Comparison of ENCODE assay signal across 27 mouse cellular contexts in the genomic region with DNA sequence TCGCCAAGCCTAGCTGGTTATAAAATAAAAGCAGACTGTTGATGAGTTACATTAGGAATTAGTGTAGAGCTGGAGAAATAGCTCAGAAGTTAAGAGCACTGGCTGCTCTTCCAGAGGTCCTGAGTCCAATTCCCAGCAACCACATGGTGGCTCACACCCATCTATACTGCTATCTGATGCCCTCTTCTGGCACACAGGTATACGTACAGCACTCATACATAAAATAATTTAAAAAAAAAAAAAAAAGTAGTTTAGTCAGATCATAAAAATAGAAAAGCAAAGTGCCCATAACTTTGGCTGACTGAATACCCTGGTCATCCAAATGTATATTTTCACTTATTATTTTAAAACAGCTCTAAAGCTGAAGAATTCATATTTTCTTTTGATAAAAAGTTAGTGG. TPM values are rescaled to one million over a fixed set of nuclear protein-coding genes. Genes with fewer than 3 reads are reported as not detected.
DNase-seq lines count a peak whose midpoint lies in the region; ATAC-seq and TF ChIP-seq lines count a peak whose summit lies in the region.
"Had no signal": no experiment of that assay in that cellular context is flagged by ENCODE, and none has a peak within 500 bp of the region (broad histone marks: within the 10 kb centered on the region; RNA-seq: fewer than 3 reads in every experiment).

No protein-coding gene starts in this region.

- H3K27me3 ChIP-seq in liver, embryonic 14.5 days (ENCODE audit: control insufficient read depth, insufficient read depth, low read length): no peaks in the 10 kb centered on the region; the same call in 1 of the 2 replicates
- no peaks in the 10 kb centered on the region; the same call in 1 of the 2 replicates for H3K27me3 ChIP-seq in liver, embryonic 12.5 days (replicated peaks)
- peaks cover 4% of the 10 kb centered on the region for H3K27me3 ChIP-seq in CH12.LX (replicated peaks)
- no peaks in the 10 kb centered on the region for H3K27me3 ChIP-seq in stomach, postnatal 0 days (ENCODE audit: control insufficient read depth, insufficient read depth, low read length)
- H3K27me3 ChIP-seq: midbrain, embryonic 12.5 days; stomach, embryonic 15.5 days had no signal

- in situ Hi-C loops in CH12.LX (cut with MboI; ENCODE audit: low pct_ligation_motif_present, low pct_unique_long_range_greater_than_20kb, low sequenced_read_pairs): no loop called here

- dilution Hi-C loops in CH12.LX (cut with MboI; ENCODE audit: extremely low pct_ligation_motif_present, extremely low pct_unique_long_range_greater_than_20kb, low sequenced_read_pairs): no loop called here

- H3K36me3 ChIP-seq in liver, embryonic 14.5 days (replicated peaks; ENCODE audit: control insufficient read depth, insufficient read depth, low read depth): no peaks in the 10 kb centered on the region
- no peaks in the 10 kb centered on the region for H3K36me3 ChIP-seq in liver, embryonic 12.5 days
- H3K36me3 ChIP-seq in CH12.LX (replicated peaks in 1 of 2; ENCODE audit: control insufficient read depth in 1 of 2, insufficient read depth in 1 of 2, low read length in 1 of 2): no peaks in the 10 kb centered on the region
- H3K36me3 ChIP-seq in stomach, postnatal 0 days (ENCODE audit: control insufficient read depth, insufficient read depth, low read length): no peaks in the 10 kb centered on the region
- H3K36me3 ChIP-seq: G1E; liver, embryonic 13.5 days; midbrain, embryonic 12.5 days; neural tube, embryonic 12.5 days; stomach, embryonic 15.5 days had no signal

- WGBS in liver, embryonic 14.5 days (ENCODE audit: insufficient replicate concordance): 66% methylated on average over 2 of the region's 2 CpGs
- WGBS in liver, embryonic 12.5 days (ENCODE audit: insufficient replicate concordance): 62% methylated on average over 2 of the region's 2 CpGs
- 84% methylated on average over 2 of the region's 2 CpGs for WGBS in stomach, postnatal 0 days

- no peak for DNase-seq in liver, embryonic 14.5 days (ENCODE audit: low read depth in 3 of 3, low spot score in 3 of 3)
- no peak for DNase-seq in CH12.LX (ENCODE audit: extremely low read depth)
- DNase-seq in MN1 (ENCODE audit: low spot score): peak; percentile 24
- no peak for DNase-seq in stomach, postnatal 0 days (ENCODE audit: low spot score)
- no peak for DNase-seq in thymus, adult 18-20 months
- no peak for DNase-seq in left cerebral cortex, postnatal 14 days (ENCODE audit: low spot score in 2 of 2)
- DNase-seq: adrenal gland, adult 8-10 months; cerebellum, adult 9-10 months; gastrocnemius, postnatal 14 days; heart, adult 18-20 months; kidney, adult 2 months; kidney, postnatal 14 days; liver, embryonic 13.5 days; right cerebral cortex, adult 18-20 months had no signal

- intact Hi-C loops in left cerebral cortex, postnatal 14 days (cut with DNase I): loop anchor here (5.0 kb wide), 1 partner anchor 54 kb away; no protein-coding TSS in a partner anchor

- H3K9me3 ChIP-seq in liver, embryonic 14.5 days (ENCODE audit: control insufficient read depth, low read length): no peaks in the 10 kb centered on the region
- no peaks in the 10 kb centered on the region for H3K9me3 ChIP-seq in liver, embryonic 12.5 days (replicated peaks)
- H3K9me3 ChIP-seq in CH12.LX (replicated peaks; ENCODE audit: low read length): peaks cover 2% of the 10 kb centered on the region
- no peaks in the 10 kb centered on the region for H3K9me3 ChIP-seq in stomach, postnatal 0 days (ENCODE audit: control insufficient read depth, low read length)
- H3K9me3 ChIP-seq: forebrain, embryonic 13.5 days; G1E; liver, embryonic 13.5 days; midbrain, embryonic 12.5 days; neural tube, embryonic 12.5 days; stomach, embryonic 15.5 days had no signal

- H3K27ac ChIP-seq in liver, embryonic 14.5 days: no peak overlapping the region
- H3K27ac ChIP-seq in liver, embryonic 12.5 days: no peak overlapping the region
- no peak overlapping the region for H3K27ac ChIP-seq in CH12.LX (ENCODE audit: insufficient read depth, low read depth)
- H3K27ac ChIP-seq in stomach, postnatal 0 days (replicated peaks): no peak overlapping the region
- H3K27ac ChIP-seq: forebrain, embryonic 13.5 days; left cerebral cortex, adult 2 months; liver, embryonic 13.5 days; midbrain, embryonic 12.5 days; neural tube, embryonic 12.5 days; stomach, embryonic 15.5 days had no signal

- H3K4me3 ChIP-seq in liver, embryonic 14.5 days (ENCODE audit: insufficient read depth in 1 of 2, low read depth in 2 of 2, low read length in 2 of 2): no peak overlapping the region
- no peak overlapping the region for H3K4me3 ChIP-seq in liver, embryonic 12.5 days
- H3K4me3 ChIP-seq in CH12.LX (replicated peaks in 1 of 3; ENCODE audit: low read depth in 2 of 3, low read length in 2 of 3, poor library complexity in 1 of 3): no peak overlapping the region
- no peak overlapping the region for H3K4me3 ChIP-seq in stomach, postnatal 0 days (ENCODE audit: low read depth, low read length)
- H3K4me3 ChIP-seq: erythroblast, embryonic 14.5 days; forebrain, embryonic 13.5 days; left cerebral cortex, adult 2 months; liver, embryonic 13.5 days; midbrain, embryonic 12.5 days; neural tube, embryonic 12.5 days; stomach, embryonic 15.5 days had no signal

- no peak overlapping the region for H3K9ac ChIP-seq in liver, embryonic 14.5 days (replicated peaks)
- H3K9ac ChIP-seq in liver, embryonic 12.5 days: no peak overlapping the region
- H3K9ac ChIP-seq in CH12.LX (ENCODE audit: insufficient read depth, low read depth): no peak overlapping the region
- no peak overlapping the region for H3K9ac ChIP-seq in stomach, postnatal 0 days (ENCODE audit: low read length)
- H3K9ac ChIP-seq: forebrain, embryonic 13.5 days; liver, embryonic 13.5 days; midbrain, embryonic 12.5 days; neural tube, embryonic 12.5 days; stomach, embryonic 15.5 days had no signal

- no peak for TF ChIP-seq POLR2A in CH12.LX (IDR thresholded peaks at IDR 0.05; ENCODE audit: low read depth, low read length)

- no peak for ATAC-seq in liver, embryonic 14.5 days (ENCODE audit: insufficient read depth)
- ATAC-seq in liver, embryonic 12.5 days: no peak
- ATAC-seq in stomach, postnatal 0 days (ENCODE audit: low FRiP score, low TSS enrichment): no peak
- ATAC-seq: forebrain, embryonic 13.5 days; hindbrain, embryonic 16.5 days had no signal

- TF ChIP-seq EP300 in liver, embryonic 14.5 days (IDR thresholded peaks at IDR 0.05; ENCODE audit: low read depth): no peak
- no peak for TF ChIP-seq EP300 in CH12.LX (IDR thresholded peaks at IDR 0.05; ENCODE audit: low read length)
- TF ChIP-seq EP300 in stomach, postnatal 0 days (optimal IDR thresholded peaks at IDR 0.05): no peak

- H3K4me2 ChIP-seq in liver, embryonic 14.5 days (ENCODE audit: low read depth): no peak overlapping the region
- no peak overlapping the region for H3K4me2 ChIP-seq in liver, embryonic 12.5 days
- no peak overlapping the region for H3K4me2 ChIP-seq in CH12.LX (ENCODE audit: insufficient read depth, low read depth, poor library complexity, severe bottlenecking)
- no peak overlapping the region for H3K4me2 ChIP-seq in stomach, postnatal 0 days (replicated peaks; ENCODE audit: low read depth)
- H3K4me2 ChIP-seq: forebrain, embryonic 13.5 days; liver, embryonic 13.5 days; midbrain, embryonic 12.5 days; neural tube, embryonic 12.5 days; stomach, embryonic 15.5 days had no signal

- peaks cover 5% of the 10 kb centered on the region; the same call in 1 of the 2 replicates for H3K79me2 ChIP-seq in CH12.LX (replicated peaks; ENCODE audit: control insufficient read depth, extremely low read depth, insufficient read depth, poor library complexity, severe bottlenecking)

- peak; percentile 21; the same call in 1 of the 2 replicates for TF ChIP-seq CTCF in liver, embryonic 14.5 days (IDR thresholded peaks at IDR 0.05; ENCODE audit: low read depth)
- TF ChIP-seq CTCF in CH12.LX (conservative IDR thresholded peaks at IDR 0.05 in 1 of 2, IDR thresholded peaks at IDR 0.05 in 1 of 2; ENCODE audit: low read depth in 2 of 2, low read length in 2 of 2): peak in 1 of 2 experiments; percentile 47; a peak in 2 of 4 replicates
- peak; percentile 28 for TF ChIP-seq CTCF in stomach, postnatal 0 days (IDR thresholded peaks at IDR 0.05; ENCODE audit: low read depth)

- peaks cover 0 to 2% of the 10 kb centered on the region in 2 experiments; a peak in 2 of 4 replicates for H3K4me1 ChIP-seq in liver, embryonic 14.5 days (replicated peaks; ENCODE audit: control insufficient read depth in 2 of 2, insufficient read depth in 2 of 2, low read length in 1 of 2)
- peaks cover 26% of the 10 kb centered on the region for H3K4me1 ChIP-seq in liver, embryonic 12.5 days
- peaks cover 3 to 12% of the 10 kb centered on the region in 2 experiments; a peak in 2 of 4 replicates for H3K4me1 ChIP-seq in CH12.LX (ENCODE audit: control insufficient read depth in 1 of 2, insufficient read depth in 2 of 2)
- no peaks in the 10 kb centered on the region for H3K4me1 ChIP-seq in stomach, postnatal 0 days (replicated peaks; ENCODE audit: control insufficient read depth, insufficient read depth)

- TF ChIP-seq RAD21 in CH12.LX (IDR thresholded peaks at IDR 0.05; ENCODE audit: low read depth, low read length): no peak; the same call in 1 of the 2 replicates

TF ChIP-seq in CH12.LX, 34 proteins besides CTCF, POLR2A, EP300 and RAD21:
- no peak for TF ChIP-seq KAT2A (IDR thresholded peaks at IDR 0.05; ENCODE audit: insufficient replicate concordance, low read length)
- peak; percentile 79 for TF ChIP-seq ZNF384 (IDR thresholded peaks at IDR 0.05; ENCODE audit: low read depth, low read length)
- TF ChIP-seq CHD2 (IDR thresholded peaks at IDR 0.05; ENCODE audit: low read length): no peak

RNA-seq across cellular contexts. Expression of gene Appl1, which starts 2.1 kb away (rescaled TPM):
- polyA plus RNA-seq in liver, embryonic 14.5 days (2012; rRNA removed): 1.4 and 2.1 TPM in 2 replicates
- 5.4 and 6.2 TPM in 2 replicates for polyA plus RNA-seq in liver, embryonic 14.5 days (2014; fragmentation: Nextera tagmentation; extraction: Ambion mirVana)
- 9.2 and 10.0 TPM in 2 replicates for polyA plus RNA-seq in liver, embryonic 12.5 days (2016; fragmentation: Nextera tagmentation; extraction: Ambion mirVana)
- total RNA-seq in CH12.LX (2012; rRNA removed) (8.0 and 9.0 TPM in 2 replicates), CH12.LX (2014; rRNA removed) (11.0 and 12.6 TPM in 2 replicates)
- polyA plus RNA-seq in CH12.LX (2012; ENCODE audit: insufficient read length, low read depth): 11.9 and 14.7 TPM in 2 replicates
- 22.0 and 25.5 TPM in 2 replicates for polyA plus RNA-seq in stomach, postnatal 0 days (2015; fragmentation: Nextera tagmentation; extraction: Ambion mirVana)
- 10 to 100 TPM; 61.8 to 63.2 TPM for total RNA-seq in left cerebral cortex, postnatal 14 days (2021)

RNA-seq across cellular contexts. Expression of gene Hesx1, which starts 21.1 kb away (rescaled TPM):
- 4.0 and 6.9 TPM in 2 replicates for polyA plus RNA-seq in liver, embryonic 14.5 days (2012; rRNA removed)
- polyA plus RNA-seq in liver, embryonic 14.5 days (2014; fragmentation: Nextera tagmentation; extraction: Ambion mirVana): 8.0 and 11.0 TPM in 2 replicates
- 16.0 and 16.8 TPM in 2 replicates for polyA plus RNA-seq in liver, embryonic 12.5 days (2016; fragmentation: Nextera tagmentation; extraction: Ambion mirVana)
- total RNA-seq in CH12.LX (2012; rRNA removed) (1.9 and 2.2 TPM in 2 replicates), CH12.LX (2014; rRNA removed) (3.6 and 3.9 TPM in 2 replicates)
- polyA plus RNA-seq in CH12.LX (2012; ENCODE audit: insufficient read length, low read depth): 3.4 and 4.3 TPM in 2 replicates
- polyA plus RNA-seq in stomach, postnatal 0 days (2015; fragmentation: Nextera tagmentation; extraction: Ambion mirVana): 0.19 TPM in 1 of 2 replicates, not detected in the other
- total RNA-seq in left cerebral cortex, postnatal 14 days (2021): not detected
- total RNA-seq: G1E; gastrocnemius, postnatal 14 days; heart, adult 18-20 months; hematopoietic stem cell, adult 5-6 weeks; left cerebral cortex, adult 2 months; monocyte, adult 5-6 weeks had no signal
- polyA plus RNA-seq: forebrain, embryonic 13.5 days; G1E; lung, embryonic 16.5 days; midbrain, embryonic 12.5 days; spleen, adult 2 months had no signal
